Mouse (Mus musculus): ENCODE data around the gene Clip2. TPM values are rescaled to one million over a fixed set of nuclear protein-coding genes. Genes with fewer than 3 reads are reported as not detected.
A peak's percentile ranks its signal among the peaks of the same experiment; 100 is the strongest.

The Clip2 gene
- total and polyA plus RNA-seq, 3 experiments: 3.5 to 7.4 TPM; not detected in 1

GRCm38 (mm10) chr5:134494142-134494541, 58.1 kb downstream of the Clip2 start:
- Histone ChIP-seq H3K4me3 (ENCODE audit: control insufficient read depth in 1 of 2, insufficient read depth in 1 of 2, low read depth in 2 of 2, low read length in 2 of 2) (peak overlapping the region in 1 of 2 experiments; percentile 28; a peak in 2 of 4 replicates), H3K27me3 (ENCODE audit: control insufficient read depth in 1 of 2, insufficient read depth in 2 of 2, low read length in 2 of 2) (no peaks in the 10 kb centered on the region), H3K9ac (ENCODE audit: control insufficient read depth, low read depth, low read length, poor library complexity, severe bottlenecking) (peak overlapping the region; percentile 44), H3K27ac (ENCODE audit: control insufficient read depth, low read depth, low read length) (no peak overlapping the region), H3K79me2 (ENCODE audit: control insufficient read depth, insufficient read depth, low read length, poor library complexity) (no peaks in the 10 kb centered on the region), H3K4me1 (ENCODE audit: control insufficient read depth in 1 of 2, insufficient read depth in 2 of 2, low read length in 2 of 2) (0 out of 4 replicates have a peak, but pooled peaks cover 0 to 3% of the 10 kb centered on the region in 2 experiments), H3K9me3 (replicated peaks; ENCODE audit: insufficient read depth, low read length) (no peaks in the 10 kb centered on the region), H3K36me3 (ENCODE audit: control insufficient read depth in 1 of 2, insufficient read depth in 2 of 2, low read length in 2 of 2) (0 out of 4 replicates have a peak, but pooled peaks cover 0 to 2% of the 10 kb centered on the region in 2 experiments)
- DNase-seq (ENCODE audit: low read depth, low spot score): peak; percentile 89
- TF ChIP-seq MAFK (IDR thresholded peaks at IDR 0.05; ENCODE audit: borderline replicate concordance, low read depth, low read length): no peak
- no peak; the same call in 1 of the 2 replicates for TF ChIP-seq MYC (IDR thresholded peaks at IDR 0.05; ENCODE audit: low read depth, low read length)
- no peak for TF ChIP-seq EP300 (IDR thresholded peaks at IDR 0.05; ENCODE audit: low read depth in 1 of 2, low read length in 2 of 2)
- no peak for TF ChIP-seq RCOR1 (IDR thresholded peaks at IDR 0.05; ENCODE audit: low read depth, low read length)
- TF ChIP-seq GABPA (IDR thresholded peaks at IDR 0.05; ENCODE audit: low read depth, low read length): no peak
- TF ChIP-seq JUND (IDR thresholded peaks at IDR 0.05; ENCODE audit: low read depth, low read length): no peak
- TF ChIP-seq CHD1 (IDR thresholded peaks at IDR 0.05; ENCODE audit: low read depth, low read length): no peak
- TF ChIP-seq TBP (IDR thresholded peaks at IDR 0.05; ENCODE audit: low read depth, low read length): no peak
- TF ChIP-seq ZNF384 (IDR thresholded peaks at IDR 0.05; ENCODE audit: low read depth, low read length): no peak
- no peak for TF ChIP-seq BHLHE40 (IDR thresholded peaks at IDR 0.05; ENCODE audit: borderline replicate concordance, low read depth, low read length)
- TF ChIP-seq TCF12 (IDR thresholded peaks at IDR 0.05; ENCODE audit: low read depth, low read length): no peak
- TF ChIP-seq SIN3A (IDR thresholded peaks at IDR 0.05; ENCODE audit: low read length): peak; percentile 25; the same call in 1 of the 2 replicates
- TF ChIP-seq CTCF (IDR thresholded peaks at IDR 0.05 in 2 of 3, conservative IDR thresholded peaks at IDR 0.05 in 1 of 3; ENCODE audit: control insufficient read depth in 1 of 3, insufficient read depth in 1 of 3, low read depth in 2 of 3, low read length in 3 of 3, poor library complexity in 1 of 3, severe bottlenecking in 1 of 3): peak; percentile 96 to 99 (median 97)
- no peak for TF ChIP-seq ZKSCAN1 (IDR thresholded peaks at IDR 0.05; ENCODE audit: low read depth, low read length)
- no peak for TF ChIP-seq MYB (IDR thresholded peaks at IDR 0.05; ENCODE audit: low read depth, low read length)
- TF ChIP-seq SMC3 (IDR thresholded peaks at IDR 0.05; ENCODE audit: low read depth, low read length): peak; percentile 94
- no peak for TF ChIP-seq MAZ (IDR thresholded peaks at IDR 0.05; ENCODE audit: low read depth, low read length)
- no peak for TF ChIP-seq ETS1 (IDR thresholded peaks at IDR 0.05; ENCODE audit: low read depth, low read length)
- no peak for TF ChIP-seq POLR2A (IDR thresholded peaks at IDR 0.05; ENCODE audit: control insufficient read depth in 1 of 2, insufficient read depth in 1 of 2, low read depth in 1 of 2, low read length in 2 of 2, poor library complexity in 1 of 2)
- no peak for TF ChIP-seq NELFE (IDR thresholded peaks at IDR 0.05; ENCODE audit: low read depth, low read length)
- TF ChIP-seq ELF1 (IDR thresholded peaks at IDR 0.05; ENCODE audit: low read depth, low read length): no peak
- peak; percentile 85 for TF ChIP-seq ZC3H11A (IDR thresholded peaks at IDR 0.05; ENCODE audit: low read depth, low read length)
- TF ChIP-seq CHD2 (IDR thresholded peaks at IDR 0.05; ENCODE audit: low read length): no peak
- TF ChIP-seq E2F4 (IDR thresholded peaks at IDR 0.05; ENCODE audit: borderline replicate concordance, low read depth, low read length): no peak
- TF ChIP-seq MEF2A (IDR thresholded peaks at IDR 0.05; ENCODE audit: extremely low read depth, insufficient replicate concordance, low read depth, low read length, poor library complexity, severe bottlenecking): no peak
- TF ChIP-seq RAD21 (IDR thresholded peaks at IDR 0.05; ENCODE audit: low read depth, low read length): peak; percentile 98
- no peak for TF ChIP-seq MXI1 (IDR thresholded peaks at IDR 0.05; ENCODE audit: low read depth, low read length)
- TF ChIP-seq KAT2A (conservative IDR thresholded peaks at IDR 0.05; ENCODE audit: low read depth, low read length): no peak
- TF ChIP-seq MAX (IDR thresholded peaks at IDR 0.05; ENCODE audit: low read length): no peak
- TF ChIP-seq NRF1 (IDR thresholded peaks at IDR 0.05; ENCODE audit: insufficient read depth, low read depth, low read length, poor library complexity, severe bottlenecking): no peak
- TF ChIP-seq HCFC1 (IDR thresholded peaks at IDR 0.05; ENCODE audit: low read depth, low read length): no peak
- no peak for TF ChIP-seq UBTF (IDR thresholded peaks at IDR 0.05; ENCODE audit: borderline replicate concordance, insufficient read depth, low read depth, low read length)
- no peak for TF ChIP-seq USF2 (IDR thresholded peaks at IDR 0.05; ENCODE audit: borderline replicate concordance in 1 of 2, insufficient read depth in 1 of 2, low read depth in 1 of 2, low read length in 2 of 2)
- TF ChIP-seq TAL1 (IDR thresholded peaks at IDR 0.05; ENCODE audit: low read length): no peak
- TF ChIP-seq POLR2AphosphoS5 (IDR thresholded peaks at IDR 0.05; ENCODE audit: borderline replicate concordance, low read depth, low read length): no peak
- TF ChIP-seq USF1 (IDR thresholded peaks at IDR 0.05; ENCODE audit: low read depth, low read length): no peak
- no peak for TF ChIP-seq ZMIZ1 (IDR thresholded peaks at IDR 0.05; ENCODE audit: low read depth, low read length)
- TF ChIP-seq GATA1 (IDR thresholded peaks at IDR 0.05; ENCODE audit: low read depth, low read length): peak; percentile 9; the same call in 1 of the 2 replicates

Measured in MEL (cell line).